Mouse (Mus musculus) induced T-regulatory cell, adult 2 months (primary cell): ENCODE measurements around the gene Gm10803.
"Not testable (repeated sequence)": the region's sequence is repeated elsewhere in the genome, so short reads cannot be mapped to it uniquely, and the experiment has no call there.

Source experiments
- DNase-seq: peaks from one replicate; pipeline ENCODE4 v3.0.0-alpha.2; 2012; ENCODE audit warnings: low read depth

The Gm10803 gene

DNA sequence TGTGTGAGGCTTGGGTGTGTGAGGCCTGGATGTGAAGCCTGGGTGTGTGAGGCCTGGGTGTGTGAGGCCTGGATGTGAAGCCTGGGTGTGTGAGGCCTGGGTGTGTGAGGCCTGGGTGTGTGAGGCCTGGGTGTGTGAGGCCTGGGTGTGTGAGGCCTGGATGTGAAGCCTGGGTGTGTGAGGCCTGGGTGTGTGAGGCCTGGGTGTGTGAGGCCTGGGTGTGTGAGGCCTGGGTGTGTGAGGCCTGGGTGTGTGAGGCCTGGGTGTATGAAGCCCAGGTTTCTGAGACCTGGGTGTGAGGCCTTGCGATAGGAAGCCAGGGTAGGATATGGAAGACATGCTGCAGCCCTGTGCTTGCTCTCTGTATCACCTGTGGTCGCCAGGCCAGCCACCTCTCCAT, at the start of gene Gm10803:
Gene Gm10803 (plus strand): TSS at position 301 of the 400 bp plus-strand sequence.
- not testable (repeated sequence) for DNase-seq

DNA sequence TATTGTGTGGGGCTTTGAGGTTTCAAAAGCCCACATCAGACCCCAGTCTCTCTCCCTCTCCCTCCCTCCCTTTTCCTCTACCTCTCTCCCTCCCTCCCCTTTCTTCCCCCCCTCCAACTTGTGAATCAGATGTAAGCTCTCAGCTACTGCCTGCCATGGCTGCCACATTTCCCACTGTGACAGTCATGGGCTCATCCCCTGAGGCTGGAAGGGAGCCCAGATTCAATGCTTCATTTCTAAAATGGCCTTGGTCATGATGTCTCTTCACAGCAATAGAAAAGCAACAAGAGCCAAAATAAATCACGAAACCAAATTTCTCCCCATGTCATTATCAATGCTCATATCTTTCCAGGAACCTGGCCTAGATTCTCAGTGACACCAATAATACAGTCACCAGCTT, 49.5 kb upstream of the Gm10803 start:
- DNase-seq, result no peak

DNA sequence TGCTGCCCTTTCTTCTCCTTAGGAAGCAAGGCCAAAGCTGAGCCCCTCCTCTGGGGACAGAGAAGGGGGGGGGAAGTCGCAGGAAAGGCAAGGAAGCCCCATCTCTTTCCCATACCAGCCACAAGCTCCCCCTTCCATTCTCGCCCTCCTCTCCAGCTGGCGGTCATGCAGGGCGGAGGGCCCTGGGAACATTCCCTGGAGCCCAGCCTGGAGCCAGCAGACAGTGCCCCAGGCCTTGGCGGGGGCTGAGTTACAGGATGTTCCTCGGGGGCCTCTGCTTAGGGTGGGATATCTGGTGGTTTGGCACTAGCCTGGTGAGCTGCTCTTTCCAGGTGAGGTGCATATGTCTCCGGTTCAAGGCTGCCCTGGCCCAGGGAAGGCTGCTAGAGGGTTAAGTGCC, 48.2 kb upstream of the Gm10803 start:
- DNase-seq, result no peak

DNA sequence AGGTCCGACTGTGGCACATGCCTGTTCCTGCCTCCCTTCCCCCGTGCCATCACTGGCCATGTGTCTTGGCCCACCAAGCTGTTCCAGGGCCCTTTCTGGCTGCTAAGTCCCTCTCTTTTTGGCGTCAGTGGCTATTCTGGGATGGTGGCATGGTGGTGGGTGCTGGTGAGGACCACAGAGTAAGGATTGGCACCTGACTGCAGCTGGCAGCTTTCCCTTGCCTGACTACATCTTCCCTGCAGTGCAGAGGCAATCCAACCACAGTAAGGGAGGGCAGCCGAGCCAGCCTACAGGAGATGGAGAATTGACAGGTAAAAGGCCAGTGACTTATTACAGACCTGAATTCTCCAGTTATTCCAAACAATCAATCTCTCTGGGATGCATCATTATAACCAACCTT, 45.1 kb upstream of the Gm10803 start:
- DNase-seq, result no peak

DNA sequence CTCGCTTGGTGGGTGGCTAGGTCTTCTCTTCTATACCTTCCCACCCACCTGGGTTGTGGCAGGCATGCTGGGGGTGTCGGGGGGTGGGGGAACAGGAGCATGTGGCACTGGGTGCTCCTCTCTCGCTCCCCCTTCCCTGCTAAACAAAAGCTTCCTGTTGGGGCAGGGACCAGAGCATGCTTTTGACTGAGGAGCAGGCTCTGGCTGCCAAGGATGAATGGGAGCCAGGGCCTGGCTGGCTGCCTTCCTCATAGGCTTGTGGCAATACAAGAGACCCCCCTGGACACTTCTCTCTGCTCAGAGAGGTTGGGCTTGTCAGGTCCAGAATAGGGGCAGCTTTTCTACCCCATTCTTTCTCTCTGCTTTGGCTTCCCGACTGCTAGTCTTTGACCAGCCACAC, 39.3 kb upstream of the Gm10803 start:
- DNase-seq, result no peak

DNA sequence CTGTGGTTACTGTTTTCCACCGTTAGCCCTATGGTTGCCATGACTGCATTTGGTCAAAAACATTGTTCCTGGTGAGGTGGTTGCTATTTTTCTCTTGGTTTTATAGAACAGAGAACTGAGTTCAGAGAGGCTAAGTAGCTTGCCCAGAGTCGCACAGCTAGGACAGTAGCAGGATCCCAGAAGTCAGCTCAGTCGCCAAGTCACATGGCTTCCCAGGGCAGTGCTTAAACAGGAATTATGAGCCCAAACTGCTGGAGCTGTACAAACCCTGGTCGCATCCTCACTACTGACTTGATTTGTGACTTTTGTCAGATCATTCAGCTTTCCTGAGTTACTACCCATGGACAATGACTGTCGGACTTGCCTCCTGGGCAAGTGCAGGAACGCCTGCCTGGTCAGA, 38.8 kb upstream of the Gm10803 start:
- no peak for DNase-seq

DNA sequence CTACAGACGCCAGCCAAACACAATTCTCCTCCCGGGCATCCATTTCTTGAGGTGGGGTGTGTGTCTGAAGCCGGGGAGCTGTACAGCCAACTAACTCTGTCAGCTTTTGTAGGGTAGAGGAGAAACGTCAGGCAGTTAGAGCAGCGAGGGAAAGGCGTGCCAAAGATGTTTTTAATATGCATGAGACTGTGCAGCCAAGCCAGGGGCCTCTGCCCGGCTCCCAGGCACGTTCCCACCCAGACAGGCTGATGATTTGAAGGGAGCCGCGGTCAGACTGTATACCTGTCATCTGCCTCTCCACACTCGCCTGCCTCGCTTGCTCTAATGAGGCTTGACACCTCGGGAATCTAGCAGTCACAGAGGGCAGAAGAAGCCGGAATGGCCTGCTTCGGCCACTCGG, 38.4 kb upstream of the Gm10803 start:
- DNase-seq, result no peak

DNA sequence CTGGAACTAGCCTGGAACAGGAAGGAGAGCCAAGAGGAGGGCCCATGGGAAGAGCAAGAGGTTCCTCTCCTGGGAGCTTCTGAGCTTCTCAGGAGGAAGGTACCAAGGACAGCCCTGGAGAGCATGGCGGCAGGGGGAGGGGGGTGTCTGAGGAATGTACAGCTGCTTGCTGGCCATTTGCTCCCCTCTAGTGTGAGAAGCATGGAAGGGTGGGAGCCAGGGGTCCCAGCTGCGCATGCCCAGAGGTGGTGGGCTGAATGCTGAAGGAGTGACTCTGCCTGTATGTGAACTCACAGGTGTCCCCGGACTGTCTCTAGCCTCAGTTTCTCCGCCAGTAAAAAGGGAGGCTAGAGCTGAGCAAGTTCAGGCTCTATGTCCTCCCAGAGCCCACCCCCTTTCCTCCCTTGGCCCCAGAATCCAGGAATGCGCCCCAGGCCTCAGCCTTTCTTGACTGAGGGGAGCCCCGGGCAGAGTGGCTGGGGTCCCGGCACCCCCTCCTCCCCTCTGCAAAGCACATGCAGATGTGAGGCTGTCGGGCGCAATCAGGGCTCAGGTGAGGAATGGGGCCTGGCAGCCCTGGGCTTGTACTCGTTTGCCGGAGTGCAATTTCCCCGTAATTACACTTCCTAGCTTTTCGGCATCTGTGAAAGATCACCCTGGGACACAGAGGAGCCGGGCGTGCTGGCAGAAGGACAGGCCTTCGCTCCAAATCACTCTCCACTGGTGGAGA, 35.2 kb upstream of the Gm10803 start:
- DNase-seq, result no peak

DNA sequence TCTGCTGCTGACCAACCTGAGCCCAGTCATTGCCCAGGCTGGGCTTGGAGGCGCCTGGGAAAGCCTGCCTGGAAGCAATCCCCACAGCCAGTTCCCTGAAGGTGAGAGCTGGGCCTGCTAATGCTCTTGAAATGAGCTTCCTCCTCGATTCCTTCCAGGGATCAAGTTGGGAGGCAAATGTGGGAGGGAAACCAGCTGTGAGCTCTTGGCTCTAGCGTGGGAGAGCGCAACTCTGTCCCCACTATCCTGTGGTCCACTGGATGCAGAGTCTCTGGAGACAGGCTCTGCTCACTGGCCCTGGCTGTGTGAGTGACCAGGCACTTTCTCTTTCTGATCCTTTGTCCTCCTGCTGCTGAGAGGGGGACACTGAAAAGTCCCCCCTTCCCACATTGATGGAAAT, 30.8 kb upstream of the Gm10803 start:
- no peak for DNase-seq

DNA sequence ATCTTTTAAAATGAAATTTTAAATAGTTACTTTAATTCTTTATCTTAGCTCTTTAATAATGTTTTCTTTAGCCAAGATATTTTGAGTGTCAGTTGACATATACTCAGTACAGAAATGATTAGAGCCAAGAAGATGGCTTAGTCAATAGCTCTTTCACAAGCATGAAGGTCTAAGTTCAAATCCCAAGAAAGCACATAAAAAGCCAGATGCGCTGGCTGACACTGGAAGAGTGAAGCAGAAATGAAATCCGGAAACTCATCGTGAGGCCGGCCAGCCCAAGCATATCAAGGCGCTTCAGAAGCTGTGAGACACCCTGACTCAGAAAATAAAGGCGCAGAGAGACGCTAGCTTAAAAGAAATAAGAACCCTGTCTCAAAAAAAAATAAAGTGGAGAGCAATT, 26.5 kb upstream of the Gm10803 start:
- no peak for DNase-seq

DNA sequence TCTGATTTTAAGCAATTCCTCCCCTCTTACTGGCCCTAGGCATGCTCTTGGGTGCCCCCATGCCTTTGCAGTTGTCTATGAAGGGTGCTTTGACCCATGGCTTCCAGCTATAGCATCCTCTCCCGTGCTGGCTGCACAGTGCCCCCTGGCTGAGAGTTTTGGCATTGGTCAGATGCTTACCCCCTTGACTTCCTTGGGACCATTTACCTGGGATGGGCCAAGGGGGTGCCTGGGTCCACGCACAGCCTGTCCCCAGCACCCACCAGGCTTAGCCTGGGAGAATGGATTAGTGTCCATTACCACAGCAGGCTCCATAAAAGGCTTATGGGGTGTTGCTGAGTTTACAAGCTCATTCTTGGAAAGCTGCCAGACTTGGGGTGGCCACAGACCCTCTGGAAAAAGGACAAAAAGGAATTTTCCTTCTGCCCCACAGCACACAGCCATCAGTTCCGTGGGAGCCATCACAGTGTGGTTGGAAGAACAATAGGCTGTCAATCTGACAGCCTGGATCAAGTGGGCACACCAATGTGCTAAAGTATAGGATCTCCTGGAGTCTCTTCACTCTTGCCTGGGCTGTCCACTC, 22.9 kb upstream of the Gm10803 start:
- peak; percentile 22 for DNase-seq

DNA sequence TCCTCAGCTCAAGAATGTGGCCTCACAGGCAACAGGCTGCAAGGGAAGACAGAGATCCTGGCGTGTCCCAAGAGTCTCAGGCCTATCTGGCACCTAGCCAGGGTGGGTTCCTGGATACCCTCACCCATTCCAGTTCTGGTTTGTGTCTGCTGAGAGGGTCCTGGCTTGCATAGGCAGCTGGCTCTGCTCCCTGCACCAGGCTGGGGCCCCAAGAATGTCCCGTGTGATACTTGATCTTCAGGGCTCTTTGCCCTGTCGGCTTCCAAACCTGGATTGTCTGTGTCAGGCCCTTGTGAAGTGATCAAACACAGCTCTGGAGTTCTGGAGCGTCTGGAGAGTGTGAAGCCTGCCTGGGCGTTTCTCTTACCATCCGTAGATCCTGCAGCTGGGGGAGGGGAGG, 22.2 kb upstream of the Gm10803 start:
- no peak for DNase-seq

DNA sequence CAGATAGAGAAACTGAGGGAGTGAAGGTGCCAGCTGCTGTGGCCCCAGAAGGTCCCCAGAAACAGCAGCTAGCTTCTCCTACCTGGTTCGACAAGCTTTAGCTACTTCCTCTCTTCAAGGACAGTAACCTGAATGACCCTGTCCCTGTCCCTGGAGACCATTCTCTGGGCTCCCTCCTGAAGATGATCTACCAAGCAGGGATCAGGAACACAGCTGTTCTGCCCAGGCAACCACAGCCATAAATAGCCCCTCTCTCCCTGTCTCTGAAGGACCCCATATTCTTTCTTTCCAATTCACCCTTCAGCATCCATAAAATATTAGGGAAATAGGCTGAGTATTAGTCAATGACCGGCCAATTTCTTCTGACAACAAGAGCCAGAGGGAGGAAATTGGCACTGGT, 18.6 kb upstream of the Gm10803 start:
- DNase-seq, result no peak

DNA sequence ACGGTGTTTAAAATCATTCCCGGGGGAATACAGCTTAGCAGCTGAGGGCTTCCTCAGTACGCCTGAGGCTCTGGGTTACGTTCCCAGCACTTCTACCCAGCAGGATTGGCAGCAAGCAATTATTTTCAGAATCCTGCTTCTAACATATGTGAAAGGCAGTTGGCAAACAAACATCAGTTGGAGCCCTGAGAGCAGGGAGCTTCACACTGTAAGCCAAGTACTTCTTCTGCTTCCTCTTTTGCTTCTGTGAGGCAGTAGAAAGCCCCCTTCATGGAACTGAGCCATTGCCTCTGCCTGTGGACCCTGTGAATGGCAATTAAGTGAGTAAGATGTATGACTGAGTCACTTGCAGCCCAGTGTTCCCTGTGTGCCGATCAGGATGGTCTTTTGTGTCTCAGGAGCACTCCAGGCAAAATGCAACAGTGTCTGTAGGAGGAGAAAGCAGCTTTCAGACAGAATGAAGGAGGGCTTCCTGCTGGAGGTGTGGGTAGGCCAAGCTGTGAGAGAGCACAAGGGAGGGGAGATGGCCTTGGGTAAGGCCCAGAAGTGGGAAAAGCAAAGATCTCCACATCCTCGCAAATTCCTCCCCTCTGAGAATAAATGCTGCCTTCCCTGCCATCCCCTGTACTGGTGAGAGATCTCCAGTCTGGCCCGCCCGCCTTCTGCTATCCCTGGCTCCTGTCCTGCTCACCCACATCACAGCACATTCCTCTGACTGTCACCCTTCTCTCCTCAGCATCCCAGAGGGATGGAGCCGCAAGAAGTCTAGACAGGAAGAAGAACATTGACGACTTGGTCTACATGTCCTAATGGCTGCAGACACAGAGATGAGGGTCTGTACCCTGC, 7.5 kb upstream of the Gm10803 start:
- DNase-seq, result no peak

DNA sequence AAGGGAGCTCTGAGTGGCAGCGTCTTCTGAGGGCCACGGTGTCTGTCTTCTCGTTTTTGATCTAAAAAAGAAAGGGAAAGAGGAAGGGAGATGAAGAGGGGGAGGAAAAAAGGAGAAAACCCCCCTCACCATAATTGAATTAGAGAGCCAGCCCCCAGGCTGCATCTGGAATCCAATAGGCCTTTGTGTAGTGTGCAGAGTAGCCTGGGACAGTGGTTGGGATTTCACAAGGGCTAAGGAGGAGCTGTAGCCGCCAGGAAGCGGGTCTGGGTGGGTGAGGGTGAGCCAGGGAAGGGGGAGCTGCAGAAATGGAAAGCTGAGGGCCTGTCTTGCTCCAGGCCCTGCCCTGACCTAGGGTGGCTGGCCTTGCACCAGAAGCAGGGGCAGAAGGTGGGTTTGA, 6.5 kb upstream of the Gm10803 start:
- DNase-seq, result no peak

DNA sequence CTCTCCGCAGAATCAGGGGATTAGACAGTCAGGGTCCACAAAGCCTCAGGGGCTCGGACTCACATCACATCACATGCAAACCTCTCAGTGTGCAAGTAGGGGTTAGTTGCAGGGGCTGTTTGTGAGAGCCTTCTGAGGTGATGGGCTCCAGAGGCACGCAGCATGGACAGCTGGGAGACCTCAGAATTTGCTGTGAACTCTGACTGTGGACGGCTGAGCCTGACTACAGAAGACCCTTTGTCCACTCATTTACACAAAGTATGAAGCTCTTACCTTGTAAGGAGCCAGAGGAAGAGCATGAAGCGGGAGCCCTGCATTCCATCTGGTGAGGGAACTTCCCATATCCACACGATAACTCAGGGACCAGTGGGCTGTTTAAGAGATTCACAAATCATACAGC, 5.3 kb downstream of the Gm10803 start:
- DNase-seq, result no peak

DNA sequence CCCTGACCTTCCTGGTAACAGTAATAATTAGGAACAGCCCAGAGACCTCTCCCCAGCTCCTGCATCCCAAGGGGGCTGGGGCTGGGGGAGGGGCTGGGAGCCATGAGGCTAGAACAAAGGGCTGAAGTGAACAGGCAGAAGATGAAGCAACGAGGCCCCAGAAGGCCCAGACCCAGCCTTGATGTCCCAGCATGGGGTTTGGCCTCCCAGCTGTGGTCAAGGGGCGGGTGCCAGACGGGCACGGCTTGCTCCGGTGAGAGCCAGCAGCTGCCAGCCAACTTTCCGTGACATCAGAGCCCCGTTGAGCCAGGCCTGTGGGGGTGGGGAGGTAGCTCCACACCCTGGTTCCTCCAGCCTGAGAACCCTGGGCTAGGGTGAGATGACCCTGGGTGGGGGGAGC, 7.3 kb downstream of the Gm10803 start:
- no peak for DNase-seq

DNA sequence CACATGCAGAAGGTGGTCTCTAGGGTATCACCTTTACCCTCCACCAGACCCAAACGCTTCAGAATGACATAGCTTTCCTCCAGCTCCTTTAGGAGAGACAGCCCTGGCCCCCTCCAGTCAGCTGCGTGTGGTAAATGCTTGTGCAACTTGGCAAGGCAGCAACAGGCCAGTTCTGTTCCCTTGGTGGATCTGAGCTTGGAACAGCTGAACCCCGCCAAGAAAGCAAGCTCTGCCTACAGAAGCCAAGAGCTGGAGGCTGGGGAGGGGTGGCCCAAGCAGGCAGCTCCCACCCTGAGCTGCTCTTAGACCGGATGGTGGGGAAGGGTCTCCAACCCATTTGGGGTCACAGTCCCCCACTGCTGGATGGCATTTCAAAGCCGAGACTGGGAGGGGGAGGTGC, 12.2 kb downstream of the Gm10803 start:
- no peak for DNase-seq

DNA sequence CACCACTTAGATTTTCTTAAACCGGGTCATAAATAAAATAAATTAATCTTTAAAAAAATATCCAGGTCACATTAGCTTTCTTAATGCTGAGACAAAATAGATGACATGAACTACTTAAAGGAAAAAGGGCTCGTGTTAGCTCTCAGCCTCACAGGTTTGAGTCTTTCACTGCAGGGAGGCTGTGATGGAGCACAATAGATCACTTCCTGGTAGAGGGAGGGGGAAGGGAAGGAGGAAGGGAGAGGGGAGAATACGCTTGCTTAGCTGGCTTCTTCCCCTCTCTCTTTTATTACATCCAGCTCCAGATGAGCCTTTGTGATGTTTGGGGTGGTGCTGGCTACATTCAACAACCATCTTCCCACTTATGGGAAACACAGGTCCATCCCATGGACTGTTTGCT, 20.9 kb downstream of the Gm10803 start:
- DNase-seq, result no peak

DNA sequence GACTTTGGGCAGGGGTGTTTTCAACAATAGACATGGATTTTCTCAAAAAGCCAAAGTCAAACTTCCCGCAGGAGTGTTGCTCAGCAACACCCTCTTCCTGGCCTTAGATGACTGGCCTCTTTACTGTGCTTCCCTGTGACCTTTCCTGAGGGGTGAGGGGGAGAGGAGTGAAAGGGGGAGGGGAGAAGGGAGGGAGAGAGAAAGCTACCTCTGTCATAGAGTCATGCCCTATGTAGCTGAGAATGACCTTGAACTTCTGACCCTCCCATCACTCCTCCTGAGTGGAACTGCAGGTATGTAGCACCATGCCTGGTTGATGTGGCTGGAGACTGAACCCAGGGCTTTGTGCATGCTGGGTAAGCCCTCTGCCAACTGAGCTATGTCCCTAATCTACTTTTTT, 25.5 kb downstream of the Gm10803 start:
- DNase-seq, result no peak

DNA sequence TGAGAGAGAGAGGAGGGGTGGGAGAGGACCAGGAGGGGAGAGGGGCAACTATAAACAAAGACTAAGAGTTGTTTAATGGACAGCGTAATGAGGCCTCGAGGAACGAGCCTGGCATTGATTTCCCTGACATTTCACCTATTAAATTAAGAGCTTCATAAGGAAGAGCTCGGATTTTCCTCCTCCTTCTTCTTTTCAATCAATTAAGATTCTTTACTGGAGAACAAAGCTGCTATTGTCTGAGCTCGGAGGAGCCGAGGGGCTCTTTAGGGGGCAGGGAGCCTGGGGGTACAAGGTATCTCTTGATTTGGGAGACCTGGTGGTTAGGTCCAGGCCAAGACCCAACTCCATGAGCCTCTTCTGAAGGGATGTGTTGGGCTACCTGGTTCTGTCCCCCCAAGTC, 27.1 kb downstream of the Gm10803 start:
- DNase-seq, result no peak

DNA sequence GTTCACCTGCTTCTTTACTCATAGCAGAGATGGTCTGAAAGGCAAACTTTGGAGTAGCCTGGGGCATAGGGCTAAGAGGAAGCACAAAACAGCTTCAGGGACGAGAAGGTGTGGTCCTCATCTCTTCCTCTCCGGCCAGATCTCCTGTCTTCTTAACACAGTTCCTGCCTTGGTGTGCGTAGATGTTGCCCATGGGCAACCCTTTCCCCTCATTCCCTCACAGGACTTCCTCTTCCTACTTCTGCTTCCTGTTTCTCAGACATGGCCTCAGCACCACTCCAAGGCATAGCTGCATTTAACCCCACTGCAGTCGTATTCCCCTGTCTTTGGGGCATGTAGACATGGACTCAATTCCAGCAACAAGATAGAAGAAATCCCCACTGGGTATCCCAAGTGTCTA, 29.5 kb downstream of the Gm10803 start:
- DNase-seq, result no peak

DNA sequence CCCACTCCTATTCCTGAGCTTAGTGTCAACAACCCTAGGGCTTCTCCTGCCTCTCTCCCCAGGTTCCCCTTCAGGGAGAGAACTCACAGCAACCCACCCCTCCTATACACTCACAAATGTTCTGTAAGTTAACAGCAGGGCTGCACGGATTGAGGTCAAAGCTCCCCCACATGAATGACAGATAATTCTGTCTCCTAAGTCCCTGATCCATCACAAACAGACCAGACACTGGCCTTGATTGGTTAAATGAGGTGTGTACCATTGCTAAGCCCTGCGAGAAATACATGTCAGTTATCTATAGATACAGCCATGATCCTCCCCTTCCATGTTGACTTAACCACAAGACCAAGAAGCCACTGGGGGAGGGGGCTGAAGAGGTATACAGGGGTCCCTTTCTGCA, 31.3 kb downstream of the Gm10803 start:
- no peak for DNase-seq
